Mouse (Mus musculus) neutrophil, adult 59 days (primary cell): ENCODE results near the gene Gm8890. TPM values are rescaled to one million over a fixed set of nuclear protein-coding genes. Genes with fewer than 3 reads are reported as not detected.

Experiments used
- total RNA-seq, 2 experiments: library from RNA; stranded (reverse); gene quantifications; 1 replicate in 1 of 2; 2 replicates in 1 of 2; pipeline ENCODE4 v1.2.4; 2023

The Gm8890 gene
- total RNA-seq: not detected

DNA sequence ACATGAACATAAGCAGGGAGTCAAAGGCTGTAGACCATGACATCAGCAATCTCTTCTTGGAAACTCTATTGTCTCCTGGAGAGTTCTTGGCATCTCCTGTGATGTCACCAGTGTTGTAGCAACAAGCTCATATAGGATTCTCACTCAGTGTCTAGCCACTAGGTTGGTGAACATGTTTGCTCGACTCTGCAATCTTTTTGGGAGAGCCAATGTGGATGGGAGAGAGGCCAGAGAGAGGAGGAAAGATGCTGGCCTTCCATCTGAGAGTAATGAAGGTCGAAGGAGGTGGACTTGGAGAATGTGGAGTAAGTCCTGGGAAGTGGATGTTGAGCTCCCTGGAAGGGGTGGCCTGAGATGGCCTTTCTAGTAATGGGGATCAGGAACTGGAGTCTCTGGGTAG lies at the start of gene Gm8890:
Gm8890 (plus strand) TSS at position 301 of the 400 bp plus-strand sequence.

Other genes with a start within 250 kb of the Gm8890 start
- gene Gm8879, start 128.4 kb upstream of the Gm8890 start, total RNA-seq: not detected
- gene Gm5861, start 73.0 kb upstream of the Gm8890 start, total RNA-seq: not detected
- not detected for gene Speer1, start 85.5 kb downstream of the Gm8890 start, total RNA-seq
- not detected for gene Gm8897, start 160.4 kb downstream of the Gm8890 start, total RNA-seq
- gene Gm8906, start 246.7 kb downstream of the Gm8890 start, total RNA-seq: not detected